13 mouse cellular contexts compared by ENCODE assay signal in genomic region chr19:45317473-45317882, GRCm38 (mm10). TPM values are rescaled to one million over a fixed set of nuclear protein-coding genes. Genes with fewer than 3 reads are reported as not detected.
DNase-seq lines count a peak whose midpoint lies in the region; ATAC-seq lines count a peak whose summit lies in the region.
"Had no signal": no experiment of that assay in that cellular context is flagged by ENCODE, and none has a peak within 500 bp of the region (broad histone marks: within the 10 kb centered on the region; RNA-seq: fewer than 3 reads in every experiment).

No protein-coding gene starts in this region.

- H3K4me2 ChIP-seq in lung, embryonic 16.5 days (ENCODE audit: low read depth, low read length), result 0 out of 2 replicates have a peak overlapping the region, but pooled peaks have one; percentile 4
- peak overlapping the region; percentile 23; the same call in 1 of the 2 replicates for H3K4me2 ChIP-seq in hindbrain, embryonic 16.5 days (ENCODE audit: low read length)
- H3K4me2 ChIP-seq in stomach, embryonic 15.5 days, result peak overlapping the region; percentile 19
- H3K4me2 ChIP-seq: midbrain, embryonic 12.5 days had no signal

- ATAC-seq in lung, embryonic 16.5 days (ENCODE audit: low read depth), result peak; percentile 43; the same call in 1 of the 2 replicates
- ATAC-seq in hindbrain, embryonic 16.5 days, result peak; percentile 52
- peak; percentile 41 for ATAC-seq in stomach, embryonic 15.5 days (ENCODE audit: insufficient read depth, low FRiP score, low read depth)

- no peaks in the 10 kb centered on the region for H3K27me3 ChIP-seq in lung, embryonic 16.5 days (ENCODE audit: control insufficient read depth, insufficient read depth, low read depth, low read length)
- no peaks in the 10 kb centered on the region for H3K27me3 ChIP-seq in hindbrain, embryonic 16.5 days (replicated peaks; ENCODE audit: control insufficient read depth, insufficient read depth, low read length)
- H3K27me3 ChIP-seq in stomach, embryonic 15.5 days (replicated peaks), result no peaks in the 10 kb centered on the region

- no peak overlapping the region for H3K9ac ChIP-seq in lung, embryonic 16.5 days (ENCODE audit: low read length)
- no peak overlapping the region for H3K9ac ChIP-seq in hindbrain, embryonic 16.5 days (ENCODE audit: low read depth, low read length)
- H3K9ac ChIP-seq in stomach, embryonic 15.5 days, result no peak overlapping the region
- H3K9ac ChIP-seq: midbrain, embryonic 12.5 days had no signal

- H3K9me3 ChIP-seq in lung, embryonic 16.5 days (ENCODE audit: control insufficient read depth, low read length), result no peaks in the 10 kb centered on the region
- no peaks in the 10 kb centered on the region for H3K9me3 ChIP-seq in hindbrain, embryonic 16.5 days (ENCODE audit: control insufficient read depth, low read length)
- H3K9me3 ChIP-seq in stomach, embryonic 15.5 days, result no peaks in the 10 kb centered on the region
- H3K9me3 ChIP-seq: midbrain, embryonic 12.5 days had no signal

- 15% methylated on average over 13 of the region's 13 CpGs for WGBS in lung, embryonic 16.5 days
- WGBS in hindbrain, embryonic 16.5 days, result 33% methylated on average over 13 of the region's 13 CpGs
- 14% methylated on average over 13 of the region's 13 CpGs for WGBS in stomach, embryonic 15.5 days

- no peak overlapping the region for H3K4me3 ChIP-seq in lung, embryonic 16.5 days (ENCODE audit: low read length)
- H3K4me3 ChIP-seq in hindbrain, embryonic 16.5 days (ENCODE audit: low read length), result no peak overlapping the region
- no peak overlapping the region for H3K4me3 ChIP-seq in stomach, embryonic 15.5 days (replicated peaks)
- H3K4me3 ChIP-seq: midbrain, embryonic 12.5 days had no signal

- H3K27ac ChIP-seq in lung, embryonic 16.5 days (ENCODE audit: low read length), result no peak overlapping the region
- H3K27ac ChIP-seq in hindbrain, embryonic 16.5 days (ENCODE audit: low read depth, low read length), result peak overlapping the region; percentile 12; the same call in 1 of the 2 replicates
- H3K27ac ChIP-seq in stomach, embryonic 15.5 days, result no peak overlapping the region
- H3K27ac ChIP-seq: midbrain, embryonic 12.5 days had no signal

- DNase-seq in embryo, embryonic 10.5 days (ENCODE audit: low spot score), result peak; percentile 34
- no peak for DNase-seq in embryo, embryonic 10 days (ENCODE audit: low spot score)
- no peak for DNase-seq in lung, postnatal 36 days
- DNase-seq in gastrocnemius, postnatal 10 days, result no peak
- no peak for DNase-seq in cerebellum, adult 18-20 months
- DNase-seq: cerebellum, postnatal 10 days; kidney, adult 18-20 months; liver; right cerebral cortex, postnatal 14 days had no signal

- H3K36me3 ChIP-seq in lung, embryonic 16.5 days (ENCODE audit: control insufficient read depth, insufficient read depth, low read length), result no peaks in the 10 kb centered on the region
- H3K36me3 ChIP-seq in hindbrain, embryonic 16.5 days (ENCODE audit: control insufficient read depth, insufficient read depth, low read length), result no peaks in the 10 kb centered on the region
- no peaks in the 10 kb centered on the region for H3K36me3 ChIP-seq in stomach, embryonic 15.5 days
- H3K36me3 ChIP-seq: midbrain, embryonic 12.5 days had no signal

- no peaks in the 10 kb centered on the region for H3K4me1 ChIP-seq in lung, embryonic 16.5 days (replicated peaks; ENCODE audit: control insufficient read depth, insufficient read depth, low read length)
- H3K4me1 ChIP-seq in hindbrain, embryonic 16.5 days (ENCODE audit: control insufficient read depth, insufficient read depth, low read depth, low read length), result peaks cover 11% of the 10 kb centered on the region
- H3K4me1 ChIP-seq in stomach, embryonic 15.5 days, result peaks cover 5% of the 10 kb centered on the region

RNA-seq across cellular contexts. Expression of gene Btrc, which starts 46.1 kb away (rescaled TPM):
- 34.8 and 36.2 TPM in 2 replicates for polyA plus RNA-seq in lung, embryonic 16.5 days (2015; fragmentation: Nextera tagmentation; extraction: Ambion mirVana)
- 63.4 and 69.2 TPM in 2 replicates for polyA plus RNA-seq in hindbrain, embryonic 16.5 days (2015; fragmentation: Nextera tagmentation; extraction: Ambion mirVana)
- polyA plus RNA-seq in stomach, embryonic 15.5 days (2015; fragmentation: Nextera tagmentation; extraction: Ambion mirVana), result 37.4 and 39.4 TPM in 2 replicates
- total RNA-seq in gastrocnemius, postnatal 10 days (2021), result 10 to 100 TPM; 33.6 to 33.7 TPM
